Mouse (Mus musculus): ENCODE measurements around the gene Olfr455.

GRCm38 (mm10) chr6:42562280-42562679 lies 14.9 kb upstream of the Olfr455 start:
- TF ChIP-seq CTCF (IDR thresholded peaks at IDR 0.05; ENCODE audit: insufficient read depth, low read depth, low read length): no peak
- no peak for TF ChIP-seq POLR2A (IDR thresholded peaks at IDR 0.05; ENCODE audit: insufficient read depth, low read depth, low read length)
